Mouse (Mus musculus) liver, embryonic 14.5 days (tissue): ENCODE data around the gene Tmem121.

Experiments used
- CTCF ChIP-seq: IDR thresholded peaks from 2 replicates; pipeline ENCODE4 v1.5.1; 2016; ENCODE audit warnings: antibody characterized with exemption, low read depth, control low read depth
- EP300 ChIP-seq: IDR thresholded peaks from 2 replicates; pipeline ENCODE4 v1.6.1; 2016; ENCODE audit warnings: antibody characterized with exemption, low read depth

- TF ChIP-seq CTCF: no peak
- no peak for TF ChIP-seq EP300
These were observed 25.1 kb downstream of the Tmem121 start for GRCm38 (mm10) chr12:113210586-113211378.
